Mouse (Mus musculus): ENCODE measurements at regions not wholly inside any gene's neighbourhood (a gene's known extent, or its start where the extent isn't known, plus 50 kb on each side); places are given as distances from the start of the nearest gene placed in this dataset.

GRCm38 (mm10) chr4:55723124-55723523 lies 190.9 kb upstream of the Klf4 start:
- DNase-seq = no peak

DNA sequence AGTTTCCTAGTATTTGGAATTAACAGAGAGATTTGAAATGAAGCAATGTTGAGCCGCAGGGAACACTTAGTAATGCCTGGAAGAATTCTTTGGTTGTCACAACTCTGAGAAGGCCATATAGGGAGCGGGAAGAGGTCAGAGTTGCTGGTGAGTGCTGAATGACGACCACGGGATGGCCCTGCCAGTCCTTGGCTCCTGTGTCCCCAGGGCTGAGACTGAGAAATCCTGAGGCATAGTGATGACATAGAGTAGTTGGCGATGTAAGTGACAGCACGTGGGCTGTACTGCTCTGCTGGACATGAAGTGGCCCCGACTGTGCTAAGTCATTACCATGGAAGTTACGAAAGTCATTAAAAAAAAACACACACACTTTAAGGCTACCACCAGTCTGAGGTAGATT lies 190.1 kb upstream of the Klf4 start:
- no peak for DNase-seq

- DNase-seq = no peak
Observed at GRCm38 (mm10) chr4:55721834-55722233, 189.6 kb upstream of the Klf4 start.

DNA sequence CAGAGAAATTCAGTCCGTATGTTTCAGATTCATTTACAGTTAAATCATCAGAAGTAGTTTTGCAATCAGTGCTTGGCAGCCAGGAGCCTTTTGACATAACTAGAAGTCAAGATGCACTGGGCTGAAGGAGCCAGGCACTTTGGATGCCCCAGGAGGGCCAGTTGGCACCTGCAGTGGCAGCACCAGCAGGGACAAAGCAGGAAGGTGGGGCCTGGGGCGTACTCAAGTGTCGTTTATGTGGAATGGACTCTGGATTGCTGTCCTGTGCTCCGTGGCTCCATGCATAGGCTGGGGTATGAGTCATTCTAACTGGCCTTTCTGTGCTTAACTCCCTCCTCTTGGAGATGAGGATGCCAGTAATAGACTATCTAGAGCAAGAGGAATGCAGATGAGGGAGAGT lies 186.2 kb upstream of the Klf4 start:
- no peak for DNase-seq

DNA sequence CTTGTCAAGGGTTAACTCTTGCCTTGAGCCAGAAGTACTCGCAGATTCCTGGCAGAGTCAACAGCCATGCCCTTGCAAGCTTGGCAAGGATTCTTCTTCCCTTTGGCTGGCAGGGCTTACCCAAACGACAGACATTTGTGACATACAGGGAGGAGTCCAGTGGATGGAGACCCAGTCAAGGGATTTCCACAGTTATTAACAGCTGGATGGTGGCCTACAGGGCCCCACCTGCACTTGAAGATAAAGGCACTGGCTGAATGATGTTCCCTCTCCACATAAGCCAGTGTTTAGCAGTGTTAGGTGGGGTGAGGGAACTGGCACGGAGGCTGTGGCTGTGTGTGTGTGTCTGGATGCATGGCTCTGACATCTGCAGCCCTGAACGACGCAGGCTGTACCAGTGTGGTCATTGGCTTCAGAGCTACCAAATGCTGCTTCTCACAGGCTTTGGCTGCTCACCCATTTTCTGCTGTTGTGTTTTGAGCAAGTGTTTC lies 183.9 kb upstream of the Klf4 start:
- DNase-seq = no peak

- no peak for DNase-seq
Observed at GRCm38 (mm10) chr4:55711500-55712341, 179.5 kb upstream of the Klf4 start.

GRCm38 (mm10) chr4:55710476-55710875 lies 178.2 kb upstream of the Klf4 start:
- no peak for DNase-seq

DNA sequence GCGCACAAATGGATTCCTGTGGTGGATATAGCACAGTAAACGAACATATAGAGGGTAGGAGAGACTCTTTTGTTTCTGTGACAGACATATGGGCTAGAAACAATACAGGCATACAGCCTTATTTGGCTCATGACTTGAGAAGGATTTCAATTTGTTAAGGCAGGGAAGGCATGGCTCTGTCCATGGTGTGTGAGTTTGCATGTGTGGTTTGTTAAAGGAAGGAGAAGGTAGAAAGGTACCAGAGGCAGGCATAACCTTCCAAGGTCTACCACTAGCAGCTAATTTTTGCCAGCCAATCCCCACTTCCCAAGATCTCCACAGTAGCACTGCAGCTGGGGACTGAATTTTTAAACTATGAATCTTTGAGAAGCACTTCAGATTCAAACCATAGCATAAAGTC lies 176.5 kb upstream of the Klf4 start:
- no peak for DNase-seq

DNA sequence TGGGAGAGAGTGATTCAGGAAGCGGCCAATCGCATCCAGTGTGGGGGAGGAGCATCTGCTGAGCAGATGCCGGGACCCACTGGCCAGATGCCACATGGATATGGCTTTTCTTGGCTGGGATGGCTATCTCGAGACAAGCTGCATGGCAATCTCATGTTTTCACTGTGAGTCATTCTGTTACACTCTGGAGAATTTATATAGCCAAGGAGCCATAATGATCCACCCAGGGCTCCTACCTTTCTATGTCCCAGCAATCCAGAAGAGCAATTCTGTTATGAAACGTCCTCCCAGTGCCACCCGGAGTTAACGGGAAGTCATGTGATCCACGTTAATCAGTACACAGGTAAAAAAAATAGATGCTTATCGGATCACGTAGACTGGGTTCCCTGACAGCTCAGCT lies 175.7 kb upstream of the Klf4 start:
- DNase-seq = no peak

- no peak for DNase-seq
Observed at GRCm38 (mm10) chr4:55704921-55705320, 172.7 kb upstream of the Klf4 start.

DNA sequence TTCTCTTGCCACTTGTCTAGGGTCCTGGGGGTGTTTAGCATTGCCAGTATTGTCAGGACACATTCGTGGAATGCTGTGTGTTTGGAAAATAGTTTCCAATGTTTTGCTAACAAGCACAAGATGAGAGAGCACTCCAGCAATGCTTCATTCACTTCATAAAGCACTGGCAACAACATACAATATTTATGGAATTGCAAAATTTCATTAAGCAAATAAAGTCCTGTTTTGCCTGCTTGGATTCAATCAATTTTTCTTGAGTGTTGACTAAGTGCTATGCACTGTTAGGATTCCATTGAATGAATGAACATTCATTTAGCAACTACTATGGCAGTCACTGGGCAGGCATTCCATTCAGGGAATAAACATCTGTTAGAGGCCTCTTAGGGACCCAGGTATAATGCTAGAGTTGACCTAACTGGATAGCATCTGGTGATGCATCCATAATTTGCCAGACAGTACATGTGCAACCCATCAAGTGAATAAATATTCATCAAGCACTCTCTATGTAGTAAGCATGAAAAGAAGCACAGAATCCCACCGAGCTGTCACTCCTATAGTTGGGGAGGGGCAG lies 171.2 kb upstream of the Klf4 start:
- DNase-seq = no peak

GRCm38 (mm10) chr4:55701334-55701733 lies 169.1 kb upstream of the Klf4 start:
- DNase-seq = no peak

DNA sequence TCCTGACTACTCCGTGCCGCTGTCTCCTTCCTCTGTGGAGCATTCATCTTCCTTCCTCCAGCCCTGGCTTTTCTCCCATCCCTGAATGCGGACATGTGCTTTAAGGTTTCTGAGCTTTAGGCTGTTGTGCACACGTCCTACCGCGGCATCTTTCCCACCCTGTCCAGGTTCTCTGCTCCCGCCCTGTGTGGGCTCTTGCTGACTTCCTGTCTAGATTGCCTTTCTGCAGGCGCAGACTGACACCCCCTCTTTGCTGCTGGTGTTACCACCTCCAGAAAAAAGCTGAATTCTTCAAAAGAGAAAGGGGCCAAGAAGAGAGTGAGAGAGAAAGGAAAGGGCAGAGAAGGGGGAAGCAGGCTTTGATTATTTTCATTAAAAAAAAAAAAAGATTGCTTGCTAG lies 167.7 kb upstream of the Klf4 start:
- DNase-seq = no peak

- no peak for DNase-seq
Observed at GRCm38 (mm10) chr4:55699161-55699560, 166.9 kb upstream of the Klf4 start.

DNA sequence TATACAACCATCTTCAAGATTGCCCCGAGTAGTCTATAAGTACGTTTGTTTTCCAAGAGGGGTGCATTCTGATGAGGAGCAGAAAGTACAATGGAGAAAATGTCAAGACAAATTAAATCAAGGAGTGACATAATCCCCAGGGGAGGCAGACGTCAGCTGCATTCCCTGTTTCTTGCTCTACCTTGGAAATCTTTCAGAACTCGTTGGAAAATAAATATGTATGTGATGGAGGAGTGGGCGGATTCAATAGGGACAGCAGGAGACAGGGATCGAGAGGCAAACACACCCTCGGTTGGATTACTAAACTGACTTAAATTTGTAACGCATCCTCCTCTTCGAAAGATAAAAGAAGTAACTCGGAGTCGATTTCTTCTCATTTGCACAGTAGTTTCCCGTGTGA lies 164.8 kb upstream of the Klf4 start:
- DNase-seq = no peak

DNA sequence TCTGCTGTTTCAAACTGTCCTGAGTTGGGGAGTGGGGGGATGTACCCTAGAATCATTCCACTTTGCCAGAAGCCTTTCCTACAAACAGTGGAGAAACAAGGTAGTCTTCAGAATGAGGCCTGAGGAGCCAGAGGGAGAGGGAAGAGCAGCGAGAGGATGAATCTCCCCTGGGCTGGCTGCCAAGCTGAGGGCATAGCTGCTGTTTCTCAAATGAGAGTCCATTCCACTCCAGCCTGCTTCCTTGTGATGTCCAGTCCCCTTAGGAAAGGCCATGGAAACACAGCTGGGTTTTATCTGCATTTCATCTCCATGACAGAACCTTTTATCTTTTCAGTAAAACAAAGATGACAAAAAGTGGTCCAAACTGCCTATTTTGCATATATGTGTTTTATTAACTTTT lies 164.2 kb upstream of the Klf4 start:
- no peak for DNase-seq

DNA sequence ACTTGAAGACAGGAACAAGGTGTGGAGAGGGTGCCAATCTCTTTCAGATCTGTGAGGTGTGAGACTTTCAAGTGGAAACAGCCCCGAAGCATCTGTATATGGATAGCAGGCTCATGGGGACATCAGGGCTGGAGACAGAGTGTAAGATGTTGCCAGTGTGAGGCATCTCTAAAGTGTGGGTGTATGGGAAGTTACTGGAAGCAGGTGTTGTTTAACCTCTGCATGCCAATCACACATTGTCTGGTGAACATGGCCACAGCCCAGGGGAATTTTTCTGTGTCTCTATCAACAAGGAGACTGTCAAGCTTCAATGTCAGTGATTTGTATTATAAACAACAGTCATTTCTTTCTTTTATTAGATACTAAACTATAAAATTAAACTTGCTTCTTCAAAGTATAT lies 163.0 kb upstream of the Klf4 start:
- DNase-seq = no peak

GRCm38 (mm10) chr4:55689479-55689878 lies 157.2 kb upstream of the Klf4 start:
- DNase-seq = no peak

- DNase-seq = no peak
Observed at GRCm38 (mm10) chr4:55686771-55687170, 154.5 kb upstream of the Klf4 start.

DNA sequence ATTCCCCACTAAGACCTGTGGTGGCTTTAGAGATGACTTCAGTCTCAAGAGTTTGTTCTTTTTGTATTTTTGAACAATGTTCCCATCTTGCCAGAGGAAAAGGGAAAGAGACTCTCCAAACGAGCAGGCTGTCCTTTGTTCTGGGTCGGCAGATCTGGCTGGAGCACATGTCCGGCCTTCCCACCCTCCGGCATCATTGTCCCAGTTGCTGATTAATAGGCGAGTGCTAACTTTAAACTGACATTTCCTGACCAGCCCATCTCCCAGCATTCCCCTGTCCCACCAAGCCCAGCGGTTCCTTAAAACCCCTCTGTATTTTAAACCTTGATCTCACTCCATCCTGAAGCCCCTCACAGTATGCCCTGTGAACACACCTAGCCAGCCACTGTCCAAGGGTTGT lies 140.0 kb upstream of the Klf4 start:
- DNase-seq = no peak

DNA sequence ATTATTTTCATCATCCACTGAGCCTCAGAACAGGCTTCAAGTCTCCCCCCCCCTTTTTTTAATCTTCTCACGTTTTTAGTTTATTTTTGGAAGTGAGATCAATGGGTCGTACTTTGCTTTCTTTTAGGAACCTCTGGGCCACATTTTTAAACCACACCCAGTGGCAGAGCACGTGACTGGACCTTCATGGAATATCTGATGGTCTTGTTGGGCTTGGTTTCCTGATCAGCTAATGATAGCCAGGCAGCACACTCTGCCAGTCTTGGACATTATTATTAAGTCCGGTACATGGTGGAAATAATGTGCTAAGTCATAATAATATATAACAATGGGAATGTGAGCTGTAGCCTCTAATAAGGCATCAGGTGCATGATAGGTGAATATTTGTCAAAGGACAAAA lies 138.0 kb upstream of the Klf4 start:
- no peak for DNase-seq

DNA sequence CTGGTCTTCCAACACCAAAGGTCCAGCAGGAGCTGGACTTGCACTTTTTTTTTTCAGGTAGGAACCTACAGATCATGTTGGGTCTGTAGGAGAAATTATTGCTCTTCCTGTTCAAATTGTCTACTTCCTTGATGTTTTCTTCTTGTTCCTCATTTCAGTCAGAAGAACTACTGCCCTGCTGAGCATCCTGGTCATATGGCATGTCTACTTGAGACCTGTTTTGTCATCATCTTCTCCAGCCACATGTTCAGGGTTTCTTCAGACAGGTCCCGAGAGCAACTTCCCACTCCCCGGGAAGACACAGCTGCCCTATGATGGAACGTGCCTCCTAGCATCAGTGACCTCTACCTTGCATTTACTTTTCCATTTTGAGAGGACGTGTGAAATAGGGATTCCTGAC lies 132.6 kb upstream of the Klf4 start:
- no peak for DNase-seq

DNA sequence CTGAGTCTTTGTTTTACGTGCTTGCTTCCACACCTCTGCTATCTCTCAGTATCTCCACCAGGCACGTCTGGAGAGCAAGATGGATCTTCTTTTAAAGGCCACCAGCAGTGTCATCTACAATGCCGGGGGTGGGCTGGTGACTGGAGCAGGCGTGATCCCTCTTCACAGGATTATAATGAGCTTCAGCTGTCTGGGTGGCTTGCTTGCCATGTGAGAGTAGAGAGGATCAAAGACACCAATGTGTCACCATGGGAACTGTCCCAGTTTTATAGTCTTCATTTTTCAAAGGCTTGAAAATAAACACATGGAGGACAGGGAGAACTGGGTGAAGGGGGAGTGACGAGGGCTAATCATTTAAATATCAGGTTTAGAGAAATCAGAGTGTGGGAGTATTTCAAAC lies 131.6 kb upstream of the Klf4 start:
- no peak for DNase-seq

- no peak for DNase-seq
Observed at GRCm38 (mm10) chr4:55662041-55662440, 129.8 kb upstream of the Klf4 start.

DNA sequence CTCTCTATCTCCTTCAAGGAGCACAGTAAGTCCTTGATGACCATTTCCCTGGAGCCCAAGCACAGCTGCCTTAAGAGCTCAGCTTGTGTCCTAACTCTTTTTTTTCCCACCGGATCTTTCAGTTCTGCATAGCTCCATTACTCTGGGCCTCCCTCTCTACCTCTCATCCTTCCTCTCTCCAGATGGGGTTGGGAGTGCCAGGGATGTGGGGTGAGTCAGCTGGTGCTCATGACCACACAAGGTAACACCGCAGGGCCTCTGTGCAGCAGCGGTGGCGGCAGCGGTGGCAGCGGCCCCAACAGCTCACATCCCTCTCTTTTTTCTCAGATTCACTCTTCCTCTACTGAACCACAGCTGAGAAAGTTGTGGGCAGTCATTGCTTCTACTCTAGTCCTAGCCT lies 126.6 kb upstream of the Klf4 start:
- DNase-seq = no peak
